Mouse (Mus musculus) C3H10T1/2 (cell line): ENCODE measurements around the gene Rpap1. TPM values are rescaled to one million over a fixed set of nuclear protein-coding genes. Genes with fewer than 3 reads are reported as not detected.

Source experiments
- polyA plus RNA-seq, 2 experiments: library from polyadenylated mRNA; unstranded; fragments of >200 nt; fragmentation: generic; extraction: Trizol; gene quantifications; one replicate each; pipeline ENCODE4 v1.2.1; 2012; ENCODE audit warnings: missing spikeins in 2 of 2

The Rpap1 gene
- polyA plus RNA-seq: 10 to 100 TPM in 1 of 2 experiments, 1 to 10 TPM in 1; 6.8 to 12.2 TPM

GRCm38 (mm10) chr2:119787206-119787883 is at the start of gene Rpap1:
Gene Rpap1 (minus strand): TSS chr2:119787537.

GRCm38 (mm10) chr2:119797279-119797783 is 10.0 kb upstream of the Rpap1 start, which contains the start of gene Tyro3:
Gene Tyro3 (plus strand): TSS chr2:119797733.

GRCm38 (mm10) chr2:119760251-119760650 is 27.1 kb downstream of the Rpap1 start, which contains the start of gene Ltk:
Gene Ltk (minus strand): TSS chr2:119760431.

DNA sequence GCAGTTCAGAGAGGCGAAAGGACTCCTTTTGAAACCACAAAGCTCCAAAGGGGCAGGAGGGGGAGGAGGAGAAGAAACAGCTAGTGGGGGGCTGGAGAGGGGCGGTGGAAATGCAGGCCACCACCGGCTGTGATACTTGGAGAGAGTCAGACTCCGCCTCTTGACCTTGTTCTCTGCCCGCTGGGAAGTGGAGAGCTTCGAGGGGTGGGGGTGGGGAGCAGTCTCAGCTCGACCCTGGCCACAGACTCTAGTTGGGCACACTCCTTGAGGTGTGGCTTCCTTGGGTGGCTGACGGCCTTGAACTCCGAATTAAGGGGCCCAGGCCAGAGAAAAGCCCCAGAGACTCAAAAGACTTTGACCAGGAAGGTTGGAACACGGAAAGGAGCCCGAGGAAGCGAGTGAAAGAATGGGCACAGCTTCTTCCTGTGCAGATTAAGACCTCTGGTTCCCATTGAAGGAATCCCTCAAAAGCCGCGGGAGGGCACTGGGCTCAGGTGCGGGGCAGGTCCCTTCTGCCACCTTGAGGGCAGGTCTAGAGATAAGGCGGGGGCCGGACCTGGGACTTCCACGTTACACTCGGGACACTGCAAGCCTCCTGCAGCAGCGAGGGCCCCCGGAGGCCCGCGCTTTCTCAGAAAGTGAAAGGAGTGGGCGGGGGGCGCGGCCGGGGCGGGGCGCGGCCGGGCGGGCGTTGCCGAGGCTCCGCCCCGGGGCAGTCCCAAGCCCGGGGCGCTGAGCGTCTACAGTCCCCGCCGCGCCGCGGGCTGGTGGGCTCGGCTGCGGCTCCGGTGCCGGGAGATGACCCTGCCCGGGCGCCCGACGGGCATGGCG is 45.5 kb downstream of the Rpap1 start, which contains the start of gene Itpka:
Gene Itpka (plus strand): TSS at position 757 of the 831 bp plus-strand sequence.

Other genes with a start within 250 kb of the Rpap1 start
- gene Exd1, start 239.9 kb downstream of the Rpap1 start, polyA plus RNA-seq: under 1 TPM; 0.01 to 0.04 TPM
- gene Chp1, start 239.8 kb downstream of the Rpap1 start, polyA plus RNA-seq: 10 to 100 TPM; 17.8 to 47.3 TPM
- 1 to 10 TPM in 1 of 2 experiments, under 1 TPM in 1; 0.81 to 9.5 TPM for gene Nusap1, start 169.2 kb downstream of the Rpap1 start, polyA plus RNA-seq
- gene Oip5, start 169.1 kb downstream of the Rpap1 start, polyA plus RNA-seq: 1 to 10 TPM; 1.1 to 5.9 TPM
- gene Ndufaf1, start 124.7 kb downstream of the Rpap1 start, polyA plus RNA-seq: 10 to 100 TPM in 1 of 2 experiments, 1 to 10 TPM in 1; 5.7 to 15.6 TPM
- gene Rtf1, start 112.5 kb downstream of the Rpap1 start, polyA plus RNA-seq: 10 to 100 TPM in 1 of 2 experiments, 1 to 10 TPM in 1; 3.2 to 16.4 TPM
- gene Itpka, start 45.2 kb downstream of the Rpap1 start, polyA plus RNA-seq: under 1 TPM; 0.20 to 0.44 TPM
- gene Ltk, start 27.1 kb downstream of the Rpap1 start, polyA plus RNA-seq: under 1 TPM in 1 of 2 experiments, not detected in 1; 0.02 TPM
- 1 to 10 TPM; 5.6 to 7.1 TPM for gene Tyro3, start 10.2 kb upstream of the Rpap1 start, polyA plus RNA-seq
- gene Mga, start 109.7 kb upstream of the Rpap1 start, polyA plus RNA-seq: 1 to 10 TPM in 1 of 2 experiments, under 1 TPM in 1; 0.19 to 1.3 TPM
- gene Mapkbp1, start 185.2 kb upstream of the Rpap1 start, polyA plus RNA-seq: 1 to 10 TPM in 1 of 2 experiments, under 1 TPM in 1; 0.89 to 8.1 TPM
- gene Jmjd7, start 239.9 kb upstream of the Rpap1 start, polyA plus RNA-seq: 1 to 10 TPM; 7.5 to 9.5 TPM
- 1 to 10 TPM in 1 of 2 experiments, under 1 TPM in 1; 0.16 to 1.9 TPM for gene Gm28042, start 240.0 kb upstream of the Rpap1 start, polyA plus RNA-seq
- under 1 TPM; 0.01 to 0.83 TPM for gene Pla2g4b, start 245.9 kb upstream of the Rpap1 start, polyA plus RNA-seq